Mouse (Mus musculus): ENCODE data around the gene Itpr2.

GRCm38 (mm10) chr6:146125621-146126020, 376.4 kb downstream of the Itpr2 start:
- no peak for TF ChIP-seq POLR2A (IDR thresholded peaks at IDR 0.05; ENCODE audit: borderline replicate concordance, low read depth, low read length)
- TF ChIP-seq CTCF (IDR thresholded peaks at IDR 0.05; ENCODE audit: low read depth, low read length), result no peak
